Mouse (Mus musculus) thymus, postnatal 0 days (tissue): ENCODE results near the gene Rab27a. TPM values are rescaled to one million over a fixed set of nuclear protein-coding genes. Genes with fewer than 3 reads are reported as not detected.

Experiments
- DNase-seq: peaks from one replicate; pipeline ENCODE4 v3.0.0-alpha.2; 2015; ENCODE audit warnings: low spot score
- polyA plus RNA-seq: library from polyadenylated mRNA; unstranded; fragments of >200 nt; fragmentation: Nextera tagmentation; extraction: Ambion mirVana; gene quantifications from 2 replicates; pipeline ENCODE4 v1.2.1, GENCODE M21; 2015

The Rab27a gene
- polyA plus RNA-seq, result 41.8 and 43.9 TPM in 2 replicates

- peak; percentile 89 for DNase-seq
Observed at GRCm38 (mm10) chr9:73044146-73045079, at the start of gene Rab27a. Rab27a (plus strand) TSS chr9:73044854.

- DNase-seq, result no peak
Observed at GRCm38 (mm10) chr9:72996167-72996566, 48.5 kb upstream of the Rab27a start.

DNA sequence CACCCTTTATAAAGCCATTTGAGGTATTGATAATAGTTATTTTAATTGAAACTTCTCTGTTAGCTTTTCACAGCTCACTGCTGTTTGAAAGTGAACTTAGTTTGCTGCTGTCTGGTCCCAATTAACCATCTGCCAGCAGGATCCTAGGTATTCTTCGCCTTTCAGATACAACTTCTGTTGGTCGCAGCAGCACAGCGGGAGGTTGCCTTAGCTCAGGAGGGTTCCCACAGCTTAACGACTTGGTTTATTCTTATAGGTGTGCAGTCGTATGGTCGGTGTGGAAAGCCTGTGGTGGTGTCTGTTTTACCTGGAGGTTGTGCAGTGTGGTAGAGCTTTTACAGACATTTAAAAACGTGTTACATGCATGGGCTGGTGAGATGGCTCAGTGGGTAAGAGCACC lies 47.8 kb upstream of the Rab27a start:
- DNase-seq, result no peak

- DNase-seq, result no peak
Observed at GRCm38 (mm10) chr9:73000487-73000886, 44.2 kb upstream of the Rab27a start.

DNA sequence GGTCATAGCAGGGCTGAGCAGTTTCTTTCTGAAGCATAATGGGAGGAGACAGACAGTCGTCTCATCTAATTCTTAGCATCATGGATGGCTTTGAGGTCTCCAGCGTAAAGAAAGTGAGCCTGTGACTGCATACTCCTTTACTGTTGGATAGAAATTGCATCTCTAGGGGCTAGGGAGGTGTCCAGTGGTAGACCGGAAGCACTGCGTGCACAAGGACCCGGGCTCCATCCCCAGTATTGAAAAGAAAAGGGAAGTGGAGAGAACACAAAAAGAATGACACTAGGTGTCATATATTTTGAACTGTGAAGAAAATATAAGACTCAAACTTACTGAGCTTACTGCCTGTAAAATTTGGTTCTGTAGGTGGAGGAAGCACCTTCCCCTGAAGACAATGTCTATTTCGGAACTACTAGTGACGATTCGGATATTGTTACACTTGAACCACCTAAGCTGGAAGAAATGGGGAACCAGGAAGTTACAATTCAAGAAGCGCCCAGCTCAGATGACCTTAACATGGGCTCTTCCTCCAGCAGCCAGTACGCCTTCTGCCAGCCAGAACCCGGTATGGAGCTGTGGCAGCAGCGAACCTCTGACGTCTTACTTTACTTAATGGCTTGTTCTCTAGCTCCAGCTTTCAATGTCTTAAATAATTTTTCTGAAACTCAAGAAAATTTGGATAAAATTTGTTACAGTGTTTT lies 43.2 kb upstream of the Rab27a start:
- DNase-seq, result no peak

DNA sequence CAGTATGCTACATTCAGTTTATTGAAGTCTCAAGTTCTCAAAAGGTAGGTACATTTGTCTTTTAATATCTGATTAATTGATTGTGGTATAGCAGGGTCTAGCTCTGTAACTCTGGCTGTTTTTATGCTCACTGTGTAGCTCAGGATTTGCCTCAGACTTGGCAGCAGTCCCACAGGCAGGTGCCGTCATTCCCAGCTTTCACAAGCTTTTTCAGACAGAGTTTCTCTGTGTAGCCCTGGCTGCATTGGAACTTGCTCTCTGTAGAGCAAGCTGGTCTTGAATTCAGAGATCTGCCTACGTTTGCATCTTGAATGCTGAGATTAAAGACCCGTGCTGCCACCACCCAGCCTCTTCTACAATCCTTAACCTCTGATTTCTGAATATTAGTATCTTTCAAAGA lies 42.5 kb upstream of the Rab27a start:
- no peak for DNase-seq

DNA sequence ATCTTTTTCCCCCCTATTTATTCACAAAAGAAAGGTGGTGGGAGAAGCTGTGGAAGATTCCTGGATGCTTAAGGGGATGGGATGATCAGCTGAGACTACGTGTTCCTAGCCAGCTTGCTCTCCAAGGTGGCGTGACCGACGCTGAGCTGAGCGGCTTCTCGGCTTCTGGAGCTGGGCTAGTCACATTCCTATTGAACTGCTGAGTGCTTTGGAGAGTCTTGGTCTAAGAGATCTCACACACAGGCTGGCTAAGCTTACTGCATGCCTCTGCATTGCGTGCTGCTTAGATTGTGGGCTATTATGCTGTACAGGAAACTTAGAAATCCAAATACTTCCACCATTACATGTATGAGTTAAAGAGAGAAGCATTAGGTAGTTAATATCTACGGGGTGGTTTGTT lies 40.6 kb upstream of the Rab27a start:
- no peak for DNase-seq

DNA sequence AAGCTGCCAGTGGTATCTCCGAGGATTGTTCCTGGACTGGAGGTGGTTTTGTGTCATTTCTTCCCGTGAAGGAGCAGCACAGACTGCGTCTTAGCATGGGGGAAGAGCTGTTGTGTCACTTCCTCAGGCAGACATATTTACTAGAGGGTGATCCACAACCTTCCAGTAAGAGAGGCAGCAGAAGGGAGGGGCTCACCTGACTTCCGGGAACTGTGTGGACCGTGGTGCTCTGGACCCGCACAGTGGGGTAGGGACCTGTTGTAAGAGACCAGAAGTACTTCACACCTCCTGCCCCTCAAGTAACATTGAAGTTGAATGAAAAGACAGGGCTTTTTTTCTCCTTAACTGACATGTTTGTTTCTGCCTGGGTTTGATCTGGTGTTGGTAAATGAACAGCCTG lies 39.5 kb upstream of the Rab27a start:
- DNase-seq, result no peak

DNA sequence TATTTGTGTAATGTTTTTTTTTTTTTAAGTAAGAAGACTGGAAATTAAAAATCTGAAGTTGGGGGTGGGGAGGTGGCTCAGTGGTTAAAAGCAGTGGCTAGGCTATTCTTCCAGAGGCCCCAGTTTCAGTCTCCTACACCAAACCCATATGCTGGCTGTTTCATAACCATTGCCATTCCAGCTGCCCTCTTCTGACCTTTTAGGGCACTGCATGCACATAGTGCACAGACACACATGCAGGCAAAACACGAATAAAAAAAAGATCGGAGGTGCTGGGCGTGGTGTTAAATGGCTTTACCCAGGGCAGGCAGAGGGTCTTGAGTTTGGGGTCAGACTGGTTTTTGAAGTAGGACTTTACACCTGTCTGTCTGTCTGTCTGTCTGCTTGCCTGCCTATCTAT lies 38.5 kb upstream of the Rab27a start:
- DNase-seq, result peak; percentile 16

GRCm38 (mm10) chr9:73008384-73008783 lies 36.3 kb upstream of the Rab27a start:
- no peak for DNase-seq

DNA sequence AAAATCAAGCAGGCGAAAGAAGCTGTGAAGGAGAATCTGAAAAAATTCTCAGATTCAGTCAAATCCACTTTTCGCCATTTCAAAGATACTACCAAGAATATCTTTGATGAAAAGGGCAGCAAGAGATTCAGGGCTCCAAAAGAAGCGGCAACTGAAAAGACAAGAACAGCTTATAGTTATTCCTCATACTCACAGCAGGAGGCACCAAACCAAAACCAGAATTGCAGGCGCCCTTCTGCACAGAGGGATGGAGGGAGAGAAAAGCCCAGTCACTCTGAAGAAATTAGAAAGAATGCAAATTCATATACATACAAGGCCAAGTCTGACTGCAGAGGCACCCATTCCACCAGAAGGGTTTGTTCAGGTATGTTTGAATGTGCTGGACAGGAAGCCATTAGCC lies 32.0 kb upstream of the Rab27a start:
- no peak for DNase-seq

GRCm38 (mm10) chr9:73014724-73015123 lies 29.9 kb upstream of the Rab27a start:
- DNase-seq, result no peak

DNA sequence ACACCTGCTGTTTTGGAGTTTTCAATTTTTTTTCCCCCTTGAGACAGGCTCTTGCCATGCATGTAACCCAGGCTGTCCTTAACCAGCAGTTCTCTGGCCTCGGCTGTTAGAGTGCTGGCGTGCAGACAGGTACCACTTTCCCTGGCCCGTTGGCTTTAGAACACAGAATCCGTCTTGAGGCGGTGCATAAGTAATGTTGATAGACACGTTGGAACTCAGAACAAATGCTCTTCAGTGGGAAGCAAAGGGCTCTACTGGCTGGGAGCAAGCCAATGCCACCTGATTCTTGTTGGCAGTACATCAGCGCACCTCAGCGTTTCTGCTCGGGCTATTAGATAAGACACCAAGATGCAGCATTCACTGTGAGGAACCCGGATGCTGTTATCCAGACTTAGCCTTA lies 24.8 kb upstream of the Rab27a start:
- no peak for DNase-seq

GRCm38 (mm10) chr9:73020566-73021097 lies 24.0 kb upstream of the Rab27a start:
- no peak for DNase-seq

DNA sequence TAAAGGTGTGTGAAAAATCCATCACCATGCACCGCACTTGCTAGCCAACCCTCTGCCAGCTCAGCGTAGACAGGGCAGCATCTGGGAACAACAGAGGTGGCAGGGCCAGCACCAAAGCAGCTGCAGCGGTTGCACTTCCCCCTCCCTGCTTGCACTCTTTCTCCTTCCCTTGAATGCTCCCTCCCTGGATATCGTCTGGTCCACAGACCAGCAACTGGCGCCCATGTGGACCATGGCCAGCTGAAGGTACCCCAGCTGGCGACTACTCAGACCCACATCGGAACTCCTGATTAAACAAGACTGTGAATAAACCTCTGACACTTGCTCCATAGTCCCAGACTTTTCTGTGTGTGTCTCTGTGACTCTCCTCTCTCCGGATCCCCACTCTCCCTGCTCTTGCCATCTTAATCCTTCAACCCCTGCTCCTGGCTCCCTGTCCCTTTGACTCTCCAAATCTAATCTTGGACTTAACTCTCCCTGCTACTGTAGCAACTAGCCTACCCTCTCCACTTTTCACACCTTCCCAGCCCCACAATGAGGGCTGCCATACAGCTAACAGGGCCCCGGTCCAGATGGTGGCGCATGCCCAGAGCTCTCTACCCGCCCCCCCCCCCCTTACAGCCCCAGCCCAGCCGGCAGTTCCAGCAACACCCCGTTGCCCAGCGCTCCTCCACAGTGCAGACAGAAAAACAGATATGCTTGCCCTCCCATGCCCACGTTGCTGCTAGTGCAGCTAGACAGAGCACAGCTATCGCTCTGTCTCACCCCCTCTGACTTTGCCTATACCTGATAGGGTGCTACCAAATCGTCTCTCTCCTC lies 18.6 kb upstream of the Rab27a start:
- no peak for DNase-seq

GRCm38 (mm10) chr9:73030443-73030842 lies 14.2 kb upstream of the Rab27a start:
- DNase-seq, result no peak

DNA sequence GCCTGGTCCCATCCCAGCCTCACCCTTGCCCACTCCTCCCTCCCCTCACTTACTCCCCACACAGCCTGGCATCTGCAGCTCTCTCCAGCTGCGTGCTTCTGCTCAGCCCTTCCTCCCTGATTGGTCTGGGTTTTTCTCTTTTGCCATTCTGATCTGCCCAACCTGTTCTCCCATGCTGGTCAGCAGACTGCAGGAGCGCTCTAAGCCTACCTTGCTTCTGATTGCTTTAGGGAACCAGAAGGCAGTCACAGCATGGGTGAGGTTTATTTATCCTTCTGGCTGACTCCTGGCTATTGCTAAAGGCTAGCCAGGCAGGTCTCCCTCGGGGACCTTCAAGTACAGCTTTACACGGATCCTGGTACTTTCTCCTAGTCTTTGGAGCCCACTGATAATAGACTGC lies 13.2 kb upstream of the Rab27a start:
- no peak for DNase-seq

- DNase-seq, result no peak
Observed at GRCm38 (mm10) chr9:73033406-73033805, 11.2 kb upstream of the Rab27a start.

DNA sequence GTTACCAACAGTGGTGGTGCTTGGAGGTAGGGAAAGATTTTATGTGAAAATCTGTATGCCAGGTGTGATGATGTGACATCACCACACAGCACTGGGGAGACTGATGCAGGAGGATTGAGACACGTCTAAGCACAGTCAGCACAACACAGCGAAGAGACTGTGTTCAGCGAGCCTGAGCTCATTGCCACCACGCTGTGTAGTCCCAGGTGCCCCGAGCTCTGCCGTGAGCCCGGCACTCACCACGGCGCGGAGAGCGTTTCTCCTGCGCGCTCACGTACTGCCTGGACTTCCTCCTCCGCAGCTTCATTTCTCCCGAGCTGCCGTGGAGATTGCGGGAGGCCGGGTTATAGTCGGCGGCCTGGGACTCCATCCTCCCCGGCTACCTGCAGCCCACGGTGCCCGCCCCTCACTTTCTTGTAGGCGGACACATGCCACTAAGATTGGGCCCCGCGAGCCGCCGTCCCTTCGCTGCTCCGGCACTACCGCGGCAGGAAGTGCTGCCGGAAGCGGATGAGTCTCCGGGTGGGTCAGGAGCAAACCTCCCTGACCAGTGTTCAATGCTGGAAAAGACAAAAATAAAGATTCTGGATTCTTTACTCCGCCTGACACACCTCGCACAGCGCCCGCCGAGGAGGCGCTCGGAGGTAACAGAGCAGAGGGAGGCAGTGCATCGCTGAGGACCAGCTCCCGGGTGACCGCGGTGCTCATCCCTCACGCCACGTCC lies 5.3 kb upstream of the Rab27a start:
- DNase-seq, result peak; percentile 90

- no peak for DNase-seq
Observed at GRCm38 (mm10) chr9:73040080-73040479, 4.6 kb upstream of the Rab27a start, which contains the start of gene Pigb. Pigb (minus strand) TSS chr9:73040378.

DNA sequence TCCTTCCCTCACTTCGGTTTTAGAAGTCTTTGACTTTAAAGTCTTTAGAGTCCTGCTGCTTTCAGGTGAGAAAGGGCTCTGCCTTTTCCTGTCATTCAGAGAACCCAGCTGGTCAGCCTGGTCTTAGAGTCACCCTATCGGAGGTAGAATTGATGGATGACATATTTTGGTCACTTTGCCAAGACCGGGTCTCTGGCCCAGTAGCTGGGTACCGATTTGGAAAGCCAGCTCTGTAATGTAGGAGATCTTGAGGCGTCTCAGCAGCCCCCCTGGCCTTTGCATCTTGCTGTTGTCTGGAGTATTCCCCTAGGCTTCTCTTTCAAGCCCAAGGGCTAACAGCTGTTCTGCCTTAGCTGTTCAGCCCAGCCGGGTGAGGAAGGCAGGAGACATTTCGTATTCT lies 550 bp downstream of the Rab27a start:
- DNase-seq, result no peak
